Mouse (Mus musculus): ENCODE measurements around the gene Odc1. TPM values are rescaled to one million over a fixed set of nuclear protein-coding genes. Genes with fewer than 3 reads are reported as not detected.
A peak's percentile ranks its signal among the peaks of the same experiment; 100 is the strongest.

The Odc1 gene
- polyA plus RNA-seq, 2 experiments from 2014 or later: 19.1 to 21.2 TPM

DNA sequence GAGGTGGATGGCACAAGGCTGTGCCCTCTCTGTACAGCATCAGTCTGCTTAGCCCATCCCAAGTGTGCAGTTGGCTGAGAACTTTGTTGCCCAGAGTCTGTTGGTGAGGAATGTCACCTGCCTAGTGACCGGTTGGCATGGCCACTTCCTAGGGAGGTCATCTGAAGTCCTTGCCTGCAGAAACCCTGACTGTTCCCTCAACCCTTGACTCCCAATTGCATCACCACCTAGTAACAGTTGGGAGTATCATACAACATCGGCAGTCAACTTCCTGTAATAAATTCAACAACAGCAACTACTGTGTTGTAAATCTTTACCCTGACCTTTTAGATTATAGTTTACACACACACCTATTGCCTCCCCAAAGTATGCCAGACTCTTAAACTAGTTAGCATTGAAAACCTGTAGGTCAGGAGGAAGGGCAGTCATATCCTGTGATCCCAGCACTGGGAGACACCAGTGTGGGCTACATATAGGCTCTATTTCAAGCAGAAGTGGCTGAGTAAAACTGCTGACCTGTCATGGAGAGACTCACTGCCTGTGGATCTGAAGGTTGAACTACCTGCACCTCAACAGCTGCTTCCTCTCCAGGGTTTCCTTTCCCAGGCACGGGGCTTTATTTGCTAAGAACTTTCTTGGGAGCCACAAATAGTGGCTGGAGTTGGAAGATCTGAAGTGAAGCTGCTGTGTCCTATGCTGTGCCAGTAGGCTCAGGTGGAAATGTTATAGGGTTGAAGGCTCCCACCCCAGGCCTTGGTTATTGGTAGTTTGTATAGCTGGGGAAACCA is 6.8 kb downstream of the Odc1 start:
- ATAC-seq: no peak

DNA sequence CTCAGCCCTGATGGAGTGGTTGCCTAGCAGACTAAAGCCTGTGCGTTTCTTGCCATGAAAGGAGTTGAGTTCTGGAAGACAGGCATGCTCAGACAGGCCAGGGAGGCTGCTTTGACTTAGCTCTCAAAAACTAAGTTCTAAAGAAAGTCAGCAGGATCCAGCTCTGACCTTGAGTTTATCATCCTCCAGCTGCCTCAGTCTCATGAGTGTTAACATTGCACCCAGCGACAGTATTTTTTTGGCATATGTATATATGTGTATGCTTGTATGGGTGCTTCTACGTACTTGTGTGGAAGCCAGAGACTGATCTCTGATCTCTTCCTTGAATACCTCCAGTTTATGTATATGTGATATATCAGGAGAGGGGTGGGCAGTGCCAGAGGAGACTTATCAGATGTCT is 7.8 kb downstream of the Odc1 start:
- no peak for ATAC-seq

DNA sequence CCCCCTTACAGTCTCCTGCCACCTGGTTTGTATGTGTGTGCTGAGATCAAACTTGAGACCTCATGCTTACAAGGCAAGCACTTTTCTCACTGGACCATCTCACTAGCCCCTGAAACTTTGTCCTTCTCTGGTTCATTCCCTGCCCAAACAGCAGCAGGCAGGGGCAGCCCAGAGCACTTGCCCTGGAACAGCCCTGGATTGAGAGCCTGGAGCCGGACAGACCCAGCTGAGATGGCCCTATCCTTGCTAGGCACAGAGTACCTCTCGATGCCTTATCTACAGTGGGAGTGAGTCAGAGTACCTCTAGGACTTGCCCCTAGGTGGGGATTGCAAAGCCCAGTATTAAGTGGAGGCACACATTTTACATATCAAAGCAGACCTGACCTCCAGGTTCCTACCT is 8.4 kb downstream of the Odc1 start:
- ATAC-seq: no peak

DNA sequence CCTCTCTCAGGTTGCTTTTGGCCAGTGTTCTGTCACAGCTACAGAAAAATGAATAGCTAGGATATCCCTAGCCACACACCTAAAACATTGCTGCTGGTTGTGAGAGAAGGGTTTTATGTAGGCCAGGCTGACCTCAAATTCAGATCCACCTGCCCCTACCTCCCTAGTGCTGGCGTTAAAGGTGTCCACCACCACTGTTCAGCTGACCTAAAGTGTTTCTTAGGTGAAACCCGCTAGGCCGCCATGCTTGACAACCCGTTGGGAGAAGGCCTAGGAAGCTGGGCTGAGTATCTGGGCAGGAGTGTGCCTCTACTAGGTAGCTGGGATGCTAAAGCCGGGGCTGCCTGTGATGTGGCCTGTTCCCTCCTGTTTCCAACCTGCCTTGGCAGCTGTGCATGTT is 9.0 kb downstream of the Odc1 start:
- no peak for ATAC-seq

DNA sequence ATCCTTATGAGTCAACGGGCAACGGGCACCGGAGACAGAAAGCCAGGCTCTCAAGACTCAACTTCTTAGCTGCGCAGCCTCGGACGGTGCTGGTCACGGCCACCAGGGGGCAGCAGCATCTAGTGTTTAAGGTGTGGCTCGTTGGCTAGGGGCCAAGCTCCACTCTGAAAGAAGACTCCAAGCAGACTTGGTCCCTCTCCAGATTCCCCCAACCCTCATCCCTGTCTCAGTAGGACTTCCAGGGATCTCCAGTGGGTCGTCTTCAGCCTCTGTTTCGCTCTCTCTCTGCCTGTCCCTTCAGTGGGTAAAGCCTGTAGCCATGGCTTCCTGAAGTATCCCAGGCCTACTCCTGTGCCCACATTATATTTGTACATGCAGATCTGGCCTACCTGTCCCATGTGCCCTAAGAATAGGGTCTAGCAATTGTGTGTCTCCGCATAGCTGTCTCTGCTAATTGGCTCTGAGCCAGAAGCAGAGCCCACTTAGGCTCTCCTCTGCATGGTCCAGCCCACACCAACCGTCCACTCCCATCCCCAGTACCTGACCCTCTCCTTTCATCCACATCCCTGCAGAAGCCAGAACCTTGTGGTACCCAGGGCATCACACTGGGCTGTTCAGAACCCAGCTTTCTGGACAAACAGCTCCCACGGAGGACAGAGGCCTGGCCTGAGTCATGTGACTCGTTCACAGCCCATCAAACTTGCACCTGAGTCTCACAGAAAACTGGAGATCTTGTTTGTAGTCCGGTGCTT is 9.8 kb downstream of the Odc1 start:
- ATAC-seq: peak; percentile 91

DNA sequence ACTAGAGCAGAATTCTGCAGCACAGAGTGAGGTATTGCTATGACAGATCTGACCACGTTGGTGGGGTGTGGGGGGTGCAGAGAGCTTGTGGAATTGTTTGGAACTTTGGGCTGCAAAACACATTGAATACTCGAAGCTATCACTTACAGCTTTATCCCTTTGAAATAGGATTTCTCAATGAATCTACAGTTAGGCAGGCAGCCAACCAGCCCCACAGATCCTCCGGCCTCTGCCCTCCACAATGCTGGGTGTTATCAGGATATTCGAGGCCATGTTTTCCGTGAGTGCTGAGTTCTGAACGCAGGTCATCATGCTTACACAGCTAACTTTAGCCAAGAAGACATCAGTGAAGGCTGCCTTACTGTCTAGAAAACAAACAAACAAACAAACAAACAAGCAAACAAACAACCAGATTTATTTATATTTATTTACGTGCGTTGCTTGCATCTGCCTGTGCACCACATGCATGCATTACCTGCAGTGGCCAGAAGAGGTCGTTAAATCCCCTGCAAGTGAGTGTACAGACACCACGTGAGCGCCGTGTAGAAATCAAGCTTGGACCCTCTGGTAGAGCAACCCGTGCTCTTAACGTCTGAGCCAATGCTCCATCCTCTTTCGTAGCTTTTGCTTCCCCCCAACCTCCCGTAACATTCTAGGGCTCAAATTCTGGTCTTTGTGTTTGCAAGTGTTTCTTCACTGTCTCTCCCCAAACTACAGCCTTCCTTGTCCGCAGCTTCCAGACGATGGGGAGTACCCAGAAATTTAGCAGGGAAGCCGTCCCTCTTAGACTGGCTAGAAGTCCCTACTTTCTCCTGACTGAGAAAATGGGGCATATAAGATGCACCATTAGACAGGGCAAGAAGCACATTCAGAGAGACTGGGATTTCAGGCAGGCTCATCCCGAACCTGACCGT is 12.1 kb downstream of the Odc1 start:
- ATAC-seq: no peak

DNA sequence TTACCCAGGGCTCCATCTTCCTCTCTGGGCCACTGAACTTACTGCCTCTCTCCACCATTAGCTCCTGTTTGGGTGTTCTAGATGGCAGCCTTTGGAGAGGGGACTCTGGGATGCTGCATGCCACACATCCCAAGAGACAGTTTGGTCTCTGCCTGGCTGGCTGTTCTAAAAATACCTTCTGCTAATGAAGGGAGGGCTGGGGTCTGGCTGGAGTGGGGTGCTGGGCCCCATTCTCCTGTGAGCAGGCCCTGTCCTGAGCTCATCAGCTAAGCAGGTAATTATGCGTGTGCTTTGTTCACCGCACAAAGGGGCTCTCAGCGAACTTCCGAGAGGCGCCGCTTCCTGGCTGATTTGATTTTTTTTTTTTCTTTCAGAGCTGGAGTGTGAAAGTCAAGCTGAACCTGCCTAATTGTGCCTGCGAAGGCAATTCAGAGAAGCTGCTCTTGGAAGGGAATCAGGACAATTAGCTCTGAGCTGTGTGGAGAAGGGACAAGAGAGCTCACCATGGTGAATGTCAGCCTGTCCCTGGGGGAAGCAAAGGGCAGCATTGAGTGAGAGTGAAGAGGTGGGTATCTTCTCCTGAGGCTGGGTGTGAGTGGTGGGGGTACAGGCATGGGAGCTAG is 12.9 kb downstream of the Odc1 start:
- no peak for ATAC-seq

DNA sequence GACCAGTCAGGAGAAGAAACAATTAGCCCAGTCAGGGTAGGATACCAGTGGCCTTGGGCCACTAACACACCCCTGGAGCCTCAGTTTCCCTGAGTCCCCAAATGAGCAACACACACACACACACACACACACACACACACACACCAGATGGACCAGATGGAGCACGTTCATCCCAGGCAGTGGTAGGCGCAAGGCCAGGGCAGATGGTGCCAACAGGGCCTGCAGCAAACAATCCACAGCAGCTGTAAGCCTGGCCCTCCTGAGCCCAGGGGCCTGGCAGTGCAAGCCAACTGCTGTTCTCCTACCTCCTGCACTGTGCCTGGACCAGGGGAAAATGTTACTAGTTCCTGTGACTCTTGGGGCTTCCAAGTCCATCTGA is 13.4 kb downstream of the Odc1 start:
- no peak for ATAC-seq

DNA sequence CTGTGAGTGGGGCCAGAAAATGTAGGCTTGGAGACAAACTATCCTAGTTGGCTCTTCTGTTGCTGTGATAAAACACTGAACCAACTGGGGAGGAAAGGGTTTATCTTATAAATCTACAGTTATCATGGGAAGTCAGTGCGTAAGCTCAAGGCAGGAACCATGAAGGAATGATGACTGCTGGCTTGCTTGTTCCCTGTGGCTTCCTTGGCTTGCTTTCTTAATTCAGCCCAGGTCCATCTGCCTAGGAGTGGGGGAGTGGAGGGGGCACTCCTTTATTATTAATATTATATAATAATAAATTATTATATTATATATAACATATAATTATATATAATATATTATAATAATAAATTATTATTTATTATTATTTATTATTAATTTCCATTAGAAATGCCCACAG is 17.8 kb downstream of the Odc1 start:
- ATAC-seq: no peak

DNA sequence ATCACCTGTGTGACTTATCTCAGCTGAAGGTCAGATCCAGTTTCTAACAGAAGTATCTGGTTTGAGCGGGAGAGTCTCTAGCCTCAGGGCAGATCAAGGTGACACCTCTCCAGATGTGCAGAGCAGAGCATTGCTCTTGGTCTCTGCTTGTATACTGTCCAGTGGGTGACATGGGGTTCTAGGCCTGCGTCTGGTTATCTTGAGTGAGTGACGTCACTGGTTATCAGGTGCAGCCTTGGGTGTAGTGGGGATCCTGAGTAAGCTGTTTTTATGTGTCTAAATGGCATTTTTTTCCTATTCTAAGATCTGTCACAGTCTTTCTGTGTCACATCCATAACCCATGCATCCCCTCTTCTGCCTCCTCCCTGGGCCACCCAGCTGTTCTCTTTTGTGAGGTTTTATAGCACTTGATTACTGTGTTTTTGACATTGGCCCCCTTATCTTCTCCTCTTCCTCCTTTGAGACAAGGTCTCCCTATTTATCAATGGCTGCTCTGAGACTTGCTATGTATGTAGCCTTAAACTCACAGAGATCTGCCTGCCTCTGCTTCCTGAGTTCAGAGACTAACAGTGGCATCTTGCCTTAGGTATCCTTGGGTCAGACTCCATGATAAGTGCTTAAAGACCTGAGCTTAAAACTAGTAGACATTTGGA is 20.9 kb downstream of the Odc1 start:
- no peak for ATAC-seq

DNA sequence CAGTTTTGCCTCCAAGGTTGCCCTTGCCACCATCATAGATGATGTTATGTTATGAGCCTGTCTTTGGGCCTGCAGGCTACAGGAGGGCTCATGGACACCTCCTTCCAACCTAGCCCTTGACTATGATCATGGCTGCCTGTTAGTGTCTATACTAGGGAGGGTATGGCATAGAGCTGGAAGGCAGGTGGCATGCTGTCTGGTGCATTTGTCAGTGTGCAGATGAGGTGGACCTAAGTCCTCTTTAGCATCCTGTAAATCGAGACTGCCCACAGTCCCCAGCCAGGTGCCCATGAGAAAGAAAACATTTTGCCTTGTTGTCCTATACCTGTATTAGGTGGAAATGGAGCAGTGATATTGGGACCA is 21.4 kb downstream of the Odc1 start:
- no peak for ATAC-seq

DNA sequence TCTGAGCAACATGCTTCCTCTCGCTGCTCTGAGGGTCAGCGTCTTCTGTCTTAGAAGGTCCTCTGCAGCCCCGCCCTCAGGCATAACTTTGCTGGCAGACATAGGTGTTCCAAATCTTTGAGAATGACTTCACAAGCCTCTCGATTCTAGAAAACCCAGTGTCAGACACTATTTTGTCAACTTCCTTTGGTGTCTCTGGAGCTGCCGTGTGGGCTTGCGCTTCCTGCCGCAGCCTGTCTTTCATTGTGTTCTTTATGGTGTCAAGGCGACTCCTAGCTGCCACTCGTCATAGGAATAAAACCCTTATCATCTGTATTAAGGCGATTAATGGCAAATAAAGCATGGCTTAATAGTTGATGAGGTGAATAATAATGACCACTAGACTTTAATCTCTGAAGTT is 24.0 kb downstream of the Odc1 start:
- ATAC-seq: peak; percentile 88

DNA sequence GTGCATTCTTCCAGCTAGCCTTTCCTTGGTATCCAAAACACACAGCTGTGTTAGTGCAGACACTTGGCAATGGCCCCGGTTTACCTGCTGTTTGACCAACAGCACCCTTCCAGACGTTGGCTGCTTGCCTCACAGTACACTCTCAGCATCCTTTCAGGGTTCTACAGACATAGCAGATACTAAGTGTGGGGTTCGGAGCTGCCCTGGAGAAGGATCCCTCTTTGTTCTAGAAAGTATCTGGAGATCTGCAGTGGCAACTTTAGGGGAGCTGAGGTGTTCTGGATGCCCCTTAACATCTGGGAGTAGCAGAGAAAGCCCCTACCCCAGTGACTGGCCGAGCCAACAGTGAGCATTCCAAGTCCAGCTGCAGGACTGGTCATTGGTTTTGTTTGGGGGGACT is 30.0 kb downstream of the Odc1 start:
- no peak for ATAC-seq

DNA sequence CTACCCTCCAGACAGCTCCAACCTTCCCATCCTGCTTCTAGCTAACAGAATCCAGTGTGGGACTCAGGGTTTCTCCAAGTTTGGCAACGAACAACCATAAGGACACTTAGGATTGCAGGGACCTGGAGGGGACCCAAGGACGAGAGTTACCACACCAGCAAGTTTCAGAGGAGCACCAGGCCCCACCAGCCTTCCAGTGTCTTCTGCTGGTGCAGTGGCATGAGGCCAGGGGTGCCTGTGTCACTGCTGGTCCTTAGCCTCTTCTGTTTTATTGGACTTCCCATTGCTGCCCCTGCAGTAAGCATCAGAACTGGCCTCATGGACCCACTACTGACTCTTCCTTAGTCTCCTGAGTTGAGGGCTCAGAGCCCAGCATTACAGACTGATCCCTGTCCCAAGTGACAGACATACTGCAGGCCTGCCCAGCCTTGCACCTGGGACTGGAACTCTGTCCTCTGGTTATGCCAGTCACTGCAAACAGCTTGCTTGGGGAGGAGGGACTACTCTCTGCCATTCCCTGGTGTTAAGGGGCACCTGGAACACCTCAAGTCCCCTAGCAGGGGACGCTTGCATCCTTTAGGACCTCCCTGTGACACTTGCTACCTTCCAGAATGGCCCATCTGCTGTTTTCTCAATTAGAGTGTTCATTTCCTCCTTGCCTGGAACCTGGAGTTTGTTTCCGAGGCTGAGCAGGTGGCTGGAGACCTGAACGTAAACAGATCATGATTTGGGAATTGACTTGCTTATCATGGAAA is 30.7 kb downstream of the Odc1 start:
- no peak for ATAC-seq

DNA sequence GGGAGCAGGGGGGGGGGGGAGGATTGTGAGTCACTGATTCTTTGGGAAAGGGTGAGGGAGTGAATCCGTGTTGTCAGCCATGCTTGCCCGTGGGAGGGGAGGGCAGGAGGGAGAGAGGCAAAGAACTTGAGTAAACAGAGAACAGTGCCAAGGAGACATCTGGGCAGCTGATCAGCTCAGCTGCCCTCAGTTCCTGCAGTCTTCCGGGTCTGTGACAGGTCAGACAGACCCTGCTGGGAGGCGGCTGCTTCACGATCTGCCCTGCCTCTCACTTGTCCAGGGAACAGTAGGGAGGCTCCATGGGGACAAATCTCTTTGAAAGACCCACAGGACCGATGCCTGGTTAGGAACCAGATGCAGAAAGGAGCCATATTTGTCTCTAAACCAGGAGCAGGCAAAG is 31.4 kb downstream of the Odc1 start:
- ATAC-seq: no peak

DNA sequence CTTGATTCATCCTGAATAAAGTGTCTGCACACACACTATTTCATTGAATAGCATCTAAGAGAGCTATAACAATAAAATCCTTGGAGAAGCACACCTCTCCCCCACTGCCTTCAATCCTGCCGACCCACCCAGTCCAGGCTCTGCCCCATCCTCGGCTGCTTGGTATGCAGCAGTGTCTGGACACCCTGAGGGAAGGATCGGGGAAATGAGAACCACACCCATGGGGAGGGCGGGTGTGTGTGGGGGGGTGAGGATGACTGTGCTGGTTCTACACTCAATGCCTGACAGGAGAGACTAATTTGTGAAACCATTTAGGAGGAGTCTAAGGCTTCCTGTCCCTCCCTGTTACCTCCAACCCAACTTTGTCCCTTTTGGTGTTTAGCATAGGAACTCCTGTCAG is 34.0 kb downstream of the Odc1 start:
- ATAC-seq: no peak

DNA sequence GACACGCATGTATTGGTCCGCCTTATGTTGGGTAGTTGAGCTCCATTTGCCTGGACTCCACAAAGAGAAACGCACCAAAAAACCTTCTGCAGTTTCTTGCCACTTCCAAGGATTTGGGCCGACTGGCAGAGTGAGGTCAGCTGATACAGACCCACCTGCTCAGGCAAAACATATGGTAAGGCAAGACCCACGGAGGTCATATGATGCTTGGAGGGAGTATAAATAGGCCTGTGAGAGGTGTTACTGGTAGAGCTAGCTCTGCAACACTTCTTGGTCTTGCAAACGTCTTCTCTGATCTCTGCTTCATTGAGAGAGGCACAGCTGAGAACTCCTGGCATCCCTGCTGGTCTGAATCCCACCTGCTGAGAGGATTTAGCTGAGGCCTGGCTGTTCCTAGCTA is 36.4 kb downstream of the Odc1 start:
- ATAC-seq: no peak

DNA sequence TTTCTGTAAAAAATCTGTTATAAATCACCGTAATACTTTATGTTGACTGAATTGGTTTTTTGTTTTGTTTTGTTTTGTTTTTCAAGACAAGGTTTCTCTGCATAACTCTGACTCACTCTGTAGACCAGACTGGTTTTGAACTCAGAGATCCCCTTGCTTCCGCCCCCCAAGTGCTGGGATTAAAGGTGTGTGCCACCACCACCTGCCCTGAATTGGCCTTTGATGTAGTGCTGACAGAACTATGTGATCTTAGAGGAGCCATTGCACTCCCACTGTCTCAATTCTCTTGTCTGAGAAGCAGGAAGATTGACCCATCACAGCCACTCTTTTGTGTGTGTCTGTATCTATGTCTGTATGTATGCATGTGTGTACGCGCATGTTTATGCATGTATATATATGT is 37.8 kb downstream of the Odc1 start:
- ATAC-seq: no peak

DNA sequence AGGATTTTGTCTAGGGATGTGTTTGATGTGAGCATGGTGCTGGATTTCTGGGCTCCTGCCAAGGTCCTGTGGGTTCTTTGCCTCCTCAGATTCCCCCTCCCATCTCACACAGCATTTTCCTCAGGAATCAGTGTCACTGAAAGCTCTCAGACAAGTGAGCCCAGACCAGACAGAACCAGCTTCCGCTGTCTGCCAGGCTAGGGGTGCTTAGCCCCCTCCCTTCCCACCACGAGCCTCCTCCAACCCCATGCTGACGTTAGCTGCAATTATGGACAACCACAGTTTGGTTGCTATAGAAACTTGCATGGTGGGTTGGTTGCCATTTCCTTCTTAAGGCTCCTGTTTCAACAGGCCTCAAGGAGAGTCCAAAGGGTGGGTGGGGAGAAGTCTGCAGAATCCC is 39.3 kb downstream of the Odc1 start:
- ATAC-seq: no peak

DNA sequence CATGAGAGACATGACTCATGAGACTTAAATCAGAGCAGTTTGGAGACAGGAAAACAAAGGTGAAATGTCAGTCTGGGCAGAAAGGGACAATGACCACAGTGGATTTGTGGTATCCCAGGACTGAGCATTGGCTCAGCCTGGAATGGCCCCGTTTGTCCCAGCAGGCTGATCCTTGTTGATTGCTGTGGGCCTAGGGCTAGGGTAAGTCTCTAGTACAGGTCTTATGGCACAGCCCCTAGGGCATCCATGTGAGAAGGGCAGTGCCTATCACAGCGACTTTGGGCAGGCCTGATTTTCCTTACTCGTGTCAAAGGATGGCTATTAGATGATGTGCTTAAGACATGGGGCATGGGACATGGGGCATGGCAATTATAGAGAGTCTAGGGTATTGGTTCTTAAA is 41.4 kb downstream of the Odc1 start:
- no peak for ATAC-seq

DNA sequence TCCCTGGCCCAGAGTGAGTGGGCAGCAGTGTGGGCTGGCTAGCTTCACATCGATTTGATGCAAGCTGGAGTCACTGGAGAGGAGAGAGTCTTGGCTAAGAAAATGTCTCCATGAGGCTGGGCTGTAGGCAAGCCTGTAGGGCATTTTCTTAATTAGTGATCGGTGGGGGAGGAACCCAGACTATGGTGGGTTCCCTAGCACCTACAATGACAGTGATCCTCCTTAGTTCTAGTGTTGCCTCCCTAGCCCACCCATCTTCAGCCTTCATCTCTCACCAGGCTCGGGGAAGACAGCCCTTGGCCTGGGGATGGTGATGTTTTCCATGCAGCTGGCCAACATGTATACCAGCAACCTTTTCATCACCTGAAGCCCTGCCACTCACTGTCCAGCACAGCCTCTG is 43.8 kb downstream of the Odc1 start:
- ATAC-seq: no peak

All from activated CD4-positive, CD25-positive, alpha-beta regulatory T cell, adult 4 months (primary cell).